Comparison of ENCODE assay signal across 8 mouse cellular contexts in the genomic region with DNA sequence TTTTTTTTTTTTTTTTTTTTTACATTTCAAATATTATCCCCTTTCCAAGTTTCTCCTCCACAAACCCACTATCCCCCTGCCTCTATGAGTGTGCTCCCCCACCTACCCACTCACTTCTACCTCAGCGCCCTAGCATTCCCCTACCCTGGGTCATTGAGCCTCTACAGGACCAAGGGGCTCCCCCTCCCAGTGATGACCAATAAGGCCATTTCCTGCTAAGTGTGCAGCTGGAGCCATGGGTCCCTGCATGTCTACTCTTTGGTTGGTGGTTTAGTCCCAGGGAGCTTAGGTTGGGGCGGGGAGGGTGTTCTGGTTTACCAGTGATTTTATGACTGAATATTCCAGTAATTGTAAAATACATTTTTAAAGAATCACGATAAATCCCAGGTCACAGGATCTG. TPM values are rescaled to one million over a fixed set of nuclear protein-coding genes. Genes with fewer than 3 reads are reported as not detected.
DNase-seq lines count a peak whose midpoint lies in the region; ATAC-seq and TF ChIP-seq lines count a peak whose summit lies in the region.
"Not testable (repeated sequence)": the region's sequence is repeated elsewhere in the genome, so short reads cannot be mapped to it uniquely, and the experiment has no call there.

No protein-coding gene starts in this region.

- H3K4me2 ChIP-seq in forebrain, embryonic 15.5 days (replicated peaks), result peak overlapping the region; percentile 57
- H3K4me2 ChIP-seq in hindbrain, embryonic 12.5 days (replicated peaks), result peak overlapping the region; percentile 54
- H3K4me2 ChIP-seq in lung, embryonic 16.5 days (ENCODE audit: low read depth, low read length), result peak overlapping the region; percentile 53
- peak overlapping the region; percentile 55 for H3K4me2 ChIP-seq in neural tube, embryonic 12.5 days (replicated peaks)

- 2% methylated on average over 3 of the region's 3 CpGs for WGBS in forebrain, embryonic 15.5 days
- 4% methylated on average over 3 of the region's 3 CpGs for WGBS in hindbrain, embryonic 12.5 days
- WGBS in lung, embryonic 16.5 days, result 5% methylated on average over 2 of the region's 3 CpGs
- 1% methylated on average over 3 of the region's 3 CpGs for WGBS in neural tube, embryonic 12.5 days

- H3K4me1 ChIP-seq in forebrain, embryonic 15.5 days; hindbrain, embryonic 12.5 days; lung, embryonic 16.5 days (replicated peaks; ENCODE audit: control insufficient read depth, insufficient read depth, low read length); neural tube, embryonic 12.5 days: not testable (repeated sequence)

- H3K27ac ChIP-seq in forebrain, embryonic 15.5 days (replicated peaks), result peak overlapping the region; percentile 73; the same call in 1 of the 2 replicates
- not testable (repeated sequence) for H3K27ac ChIP-seq in hindbrain, embryonic 12.5 days; lung, embryonic 16.5 days (ENCODE audit: low read length); neural tube, embryonic 12.5 days
- peak overlapping the region; percentile 89; the same call in 1 of the 2 replicates for H3K27ac ChIP-seq in layer of hippocampus, adult 2 months

- TF ChIP-seq CTCF in layer of hippocampus, adult 2 months (conservative IDR thresholded peaks at IDR 0.05), result not testable (repeated sequence)

- DNase-seq in Muller cell, postnatal 12 days (ENCODE audit: inconsistent ontology term), result peak; percentile 11
- DNase-seq in cerebellum, postnatal 10 days, result peak; percentile 32 to 45
- not testable (repeated sequence) for DNase-seq in layer of hippocampus, adult 2 months (ENCODE audit: low spot score in 2 of 2)
- DNase-seq in thymus, postnatal 25 days, result peak; percentile 8

- H3K9ac ChIP-seq in forebrain, embryonic 15.5 days (replicated peaks), result peak overlapping the region; percentile 69
- H3K9ac ChIP-seq in hindbrain, embryonic 12.5 days; neural tube, embryonic 12.5 days: not testable (repeated sequence)
- peak overlapping the region; percentile 76 for H3K9ac ChIP-seq in lung, embryonic 16.5 days (ENCODE audit: low read length)

- not testable (repeated sequence) for H3K27me3 ChIP-seq in forebrain, embryonic 15.5 days; hindbrain, embryonic 12.5 days; lung, embryonic 16.5 days (ENCODE audit: control insufficient read depth, insufficient read depth, low read depth, low read length); neural tube, embryonic 12.5 days (replicated peaks)

- peak overlapping the region; percentile 74 for H3K4me3 ChIP-seq in forebrain, embryonic 15.5 days
- H3K4me3 ChIP-seq in hindbrain, embryonic 12.5 days, result peak overlapping the region; percentile 61
- H3K4me3 ChIP-seq in layer of hippocampus, adult 2 months, result peak overlapping the region; percentile 70
- H3K4me3 ChIP-seq in lung, embryonic 16.5 days (ENCODE audit: low read length), result peak overlapping the region; percentile 68
- peak overlapping the region; percentile 53 for H3K4me3 ChIP-seq in neural tube, embryonic 12.5 days

- not testable (repeated sequence) for H3K36me3 ChIP-seq in forebrain, embryonic 15.5 days; hindbrain, embryonic 12.5 days; lung, embryonic 16.5 days (ENCODE audit: control insufficient read depth, insufficient read depth, low read length); neural tube, embryonic 12.5 days

- peak; percentile 67 for ATAC-seq in forebrain, embryonic 15.5 days (replicated peaks)
- peak; percentile 83 for ATAC-seq in hindbrain, embryonic 12.5 days (ENCODE audit: low FRiP score)
- ATAC-seq in lung, embryonic 16.5 days (ENCODE audit: low read depth), result peak; percentile 81
- ATAC-seq in neural tube, embryonic 12.5 days (ENCODE audit: low FRiP score, low read depth), result peak; percentile 88

- not testable (repeated sequence) for H3K9me3 ChIP-seq in forebrain, embryonic 15.5 days; hindbrain, embryonic 12.5 days (replicated peaks); lung, embryonic 16.5 days (ENCODE audit: control insufficient read depth, low read length); neural tube, embryonic 12.5 days

RNA-seq across cellular contexts. Expression of gene Zfp994, which starts 0.4 kb away (rescaled TPM):
- polyA plus RNA-seq in forebrain, embryonic 15.5 days (2015; fragmentation: Nextera tagmentation; extraction: Ambion mirVana), result 4.5 and 5.0 TPM in 2 replicates
- polyA plus RNA-seq in hindbrain, embryonic 12.5 days (2016; fragmentation: Nextera tagmentation; extraction: Ambion mirVana), result 3.7 and 4.4 TPM in 2 replicates
- total RNA-seq in layer of hippocampus, adult 2 months (2021), result 1 to 10 TPM; 5.3 TPM
- polyA plus RNA-seq in lung, embryonic 16.5 days (2015; fragmentation: Nextera tagmentation; extraction: Ambion mirVana), result 3.2 and 3.5 TPM in 2 replicates
- 2.5 and 3.4 TPM in 2 replicates for polyA plus RNA-seq in neural tube, embryonic 12.5 days (2016; fragmentation: Nextera tagmentation; extraction: Ambion mirVana)

RNA-seq across cellular contexts. Expression of gene Zfp947, which starts 59.0 kb away (rescaled TPM):
- polyA plus RNA-seq in forebrain, embryonic 15.5 days (2015; fragmentation: Nextera tagmentation; extraction: Ambion mirVana), result 1.8 TPM in 2 replicates
- polyA plus RNA-seq in hindbrain, embryonic 12.5 days (2016; fragmentation: Nextera tagmentation; extraction: Ambion mirVana), result 1.4 and 1.7 TPM in 2 replicates
- under 1 TPM; 0.51 to 0.93 TPM for total RNA-seq in layer of hippocampus, adult 2 months (2021)
- 2.4 and 2.6 TPM in 2 replicates for polyA plus RNA-seq in lung, embryonic 16.5 days (2015; fragmentation: Nextera tagmentation; extraction: Ambion mirVana)
- 0.93 and 1.5 TPM in 2 replicates for polyA plus RNA-seq in neural tube, embryonic 12.5 days (2016; fragmentation: Nextera tagmentation; extraction: Ambion mirVana)
